Mouse (Mus musculus): ENCODE measurements around the gene Lcn3.
"Not testable (repeated sequence)": the region's sequence is repeated elsewhere in the genome, so short reads cannot be mapped to it uniquely, and the experiment has no call there.

Lcn3 gene

DNA sequence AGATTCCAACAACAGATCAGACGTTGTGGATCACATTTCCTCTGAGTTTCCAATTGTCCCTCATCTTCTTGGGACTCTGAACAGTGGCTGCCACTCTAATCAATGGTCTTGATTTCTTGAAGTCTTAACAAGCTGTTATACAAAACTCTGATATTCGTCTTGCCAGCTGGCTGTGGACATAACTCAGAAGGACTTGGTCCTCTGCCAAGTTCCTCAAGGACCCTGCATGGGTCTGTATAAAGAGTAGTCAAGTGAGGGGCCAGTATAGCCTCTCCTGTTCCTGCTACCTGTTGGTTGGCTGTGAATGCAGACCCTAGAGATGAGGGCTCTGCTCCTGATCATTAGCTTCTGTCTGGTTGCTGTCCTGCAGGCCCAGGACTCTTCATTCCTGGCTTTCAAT, at the start of gene Lcn3:
TSS of gene Lcn3 (plus strand) at position 301 of the 400 bp plus-strand sequence.
- DNase-seq (ENCODE audit: low spot score in 2 of 2), result no peak

DNA sequence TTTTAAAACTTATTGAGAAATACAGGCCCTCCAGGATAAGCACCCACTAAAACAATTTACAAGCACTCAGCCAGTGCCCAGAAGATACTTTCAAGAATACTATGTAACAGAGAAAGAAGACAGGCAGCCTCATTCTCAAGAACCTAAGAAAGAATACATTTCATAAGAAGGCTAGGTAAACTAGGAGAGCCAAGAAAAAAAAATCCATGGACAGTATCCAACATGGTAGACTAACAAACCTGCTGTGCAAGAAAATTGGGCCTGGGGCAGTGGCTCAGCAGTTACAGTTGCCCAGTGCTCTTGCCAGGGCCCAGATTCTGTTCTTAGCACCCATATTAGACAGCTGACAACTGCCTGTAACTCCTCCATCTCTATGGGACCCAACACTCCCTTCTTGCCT, 48.1 kb upstream of the Lcn3 start:
- DNase-seq (ENCODE audit: low spot score in 2 of 2), result no peak

DNA sequence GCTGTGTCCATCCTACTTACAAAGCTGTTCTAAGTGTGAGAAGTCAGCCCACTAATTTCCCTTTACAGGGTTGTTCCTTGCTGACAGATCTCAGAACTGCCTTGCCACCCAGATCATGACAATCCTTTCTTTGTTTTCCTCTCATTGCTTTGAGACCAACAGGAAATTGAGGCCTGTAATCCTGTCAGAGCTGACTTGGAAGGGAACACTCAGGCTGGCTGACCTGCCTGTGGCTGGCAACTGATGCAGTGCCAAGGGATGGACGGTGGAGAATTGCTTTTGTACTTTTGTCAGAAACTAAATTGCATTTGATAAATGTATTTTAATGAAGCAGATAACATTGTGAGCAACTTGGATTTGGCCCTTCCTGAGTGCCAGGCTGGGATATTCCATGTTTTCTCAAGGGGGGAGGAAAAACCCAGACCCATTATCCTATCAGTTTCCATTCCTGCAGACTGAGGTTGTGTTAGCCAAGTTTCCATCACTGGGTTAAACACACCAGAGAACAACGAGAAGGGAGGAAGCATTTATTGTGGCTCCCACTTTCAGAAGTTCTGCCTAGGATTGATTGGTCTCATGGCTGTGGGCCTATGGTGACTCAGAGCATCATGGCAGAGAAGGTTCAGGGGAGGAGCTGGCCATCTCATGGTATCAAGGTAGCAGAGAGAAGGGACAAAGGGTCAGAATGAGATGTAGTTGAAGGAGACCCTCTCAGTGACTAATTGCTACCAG, 32.0 kb upstream of the Lcn3 start:
- no peak for DNase-seq (ENCODE audit: low spot score in 2 of 2)

- not testable (repeated sequence) for DNase-seq (ENCODE audit: low spot score in 2 of 2)
Measured at GRCm38 (mm10) chr2:25736709-25737108, 28.7 kb upstream of the Lcn3 start, which contains the start of gene Obp2b. Obp2b (plus strand) TSS chr2:25737009.

DNA sequence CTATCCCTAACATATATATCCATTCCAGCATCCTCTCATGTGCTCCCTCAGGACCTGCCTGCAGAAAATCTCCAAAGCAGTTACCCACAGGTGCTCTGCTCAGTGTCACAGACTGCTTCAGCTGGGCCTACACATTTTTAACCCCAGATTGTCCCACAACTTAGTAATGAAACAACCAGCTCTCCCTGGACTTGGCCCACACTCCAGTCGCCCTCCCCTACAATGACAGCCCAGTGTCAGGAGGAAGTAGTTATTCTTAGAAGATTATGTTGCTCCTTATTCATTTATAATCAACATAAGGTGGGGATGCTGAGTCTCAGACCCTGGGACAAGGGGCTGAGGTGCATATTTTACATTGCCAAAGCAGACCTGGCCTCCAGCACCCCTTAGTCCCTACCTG, 23.7 kb upstream of the Lcn3 start:
- DNase-seq (ENCODE audit: low spot score in 2 of 2), result no peak

DNA sequence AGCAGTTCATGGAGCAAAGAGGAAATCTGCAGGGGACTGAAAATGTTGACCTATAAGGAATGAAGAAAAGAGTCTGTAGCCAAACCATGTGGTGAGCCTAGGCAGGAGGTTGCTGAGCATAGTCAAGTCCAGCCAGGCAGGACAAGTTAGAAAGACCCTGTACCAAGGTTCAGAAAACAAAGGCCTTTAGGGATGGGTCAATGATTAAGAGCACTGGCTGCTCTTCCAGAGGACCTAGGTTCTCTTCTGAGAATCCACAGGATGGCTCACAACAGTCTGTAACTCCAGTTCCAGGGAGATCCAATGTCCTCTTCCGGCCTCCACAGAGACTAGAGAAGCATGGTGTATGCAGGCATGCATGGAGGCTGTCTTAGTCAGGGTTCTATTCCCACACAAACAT, 11.2 kb upstream of the Lcn3 start:
- no peak for DNase-seq (ENCODE audit: low spot score in 2 of 2)

- no peak for DNase-seq (ENCODE audit: low spot score in 2 of 2)
Measured at GRCm38 (mm10) chr2:25758064-25758625, 7.2 kb upstream of the Lcn3 start.

DNA sequence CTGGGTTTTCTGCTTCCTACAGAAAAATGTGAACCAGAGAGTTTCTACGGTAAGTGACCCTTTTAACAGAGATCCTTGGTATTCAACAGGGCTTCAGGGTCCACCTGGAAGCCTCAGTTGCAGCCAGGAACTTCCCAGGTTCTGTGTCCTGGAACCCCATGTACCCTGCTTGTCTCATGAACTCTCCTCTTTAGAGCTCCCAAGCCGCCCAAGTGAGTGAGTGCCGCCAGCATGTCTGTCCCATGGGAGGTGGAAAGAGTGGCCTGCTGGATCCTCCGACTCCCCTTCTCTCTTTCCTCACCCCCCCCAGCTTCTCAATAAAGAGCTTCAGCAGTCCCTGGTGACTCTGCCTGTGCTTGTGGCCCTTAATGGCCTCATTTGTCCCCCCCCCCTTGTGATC, 2.4 kb downstream of the Lcn3 start:
- no peak for DNase-seq (ENCODE audit: low spot score in 2 of 2)

DNA sequence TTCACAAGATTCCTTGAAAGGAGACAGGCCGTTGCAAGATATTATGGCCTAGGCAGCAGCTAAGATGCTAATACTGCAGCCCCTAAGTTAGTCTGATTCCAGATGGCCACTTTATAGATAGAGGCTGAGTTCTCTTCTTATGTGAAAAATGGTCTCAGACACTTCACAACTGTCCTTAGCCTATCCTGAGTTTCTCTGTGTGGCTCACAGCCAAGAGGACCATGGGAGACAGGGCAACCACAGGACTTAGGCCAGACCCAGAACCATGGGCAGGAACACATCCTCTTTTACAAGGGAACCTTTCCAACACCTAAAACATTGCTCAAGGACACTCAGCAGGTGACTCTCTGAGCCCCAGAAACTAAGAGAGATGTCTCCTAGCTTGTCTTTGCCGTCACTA, 8.1 kb downstream of the Lcn3 start:
- DNase-seq (ENCODE audit: low spot score in 2 of 2), result no peak

GRCm38 (mm10) chr2:25774640-25775039, 9.3 kb downstream of the Lcn3 start:
- DNase-seq (ENCODE audit: low spot score in 2 of 2), result no peak

GRCm38 (mm10) chr2:25775991-25776390, 10.6 kb downstream of the Lcn3 start:
- no peak for DNase-seq (ENCODE audit: low spot score in 2 of 2)

- DNase-seq (ENCODE audit: low spot score in 2 of 2), result no peak
Measured at GRCm38 (mm10) chr2:25776717-25777116, 11.3 kb downstream of the Lcn3 start, which contains the start of gene Lcn11. Lcn11 (plus strand) TSS chr2:25777017.

DNA sequence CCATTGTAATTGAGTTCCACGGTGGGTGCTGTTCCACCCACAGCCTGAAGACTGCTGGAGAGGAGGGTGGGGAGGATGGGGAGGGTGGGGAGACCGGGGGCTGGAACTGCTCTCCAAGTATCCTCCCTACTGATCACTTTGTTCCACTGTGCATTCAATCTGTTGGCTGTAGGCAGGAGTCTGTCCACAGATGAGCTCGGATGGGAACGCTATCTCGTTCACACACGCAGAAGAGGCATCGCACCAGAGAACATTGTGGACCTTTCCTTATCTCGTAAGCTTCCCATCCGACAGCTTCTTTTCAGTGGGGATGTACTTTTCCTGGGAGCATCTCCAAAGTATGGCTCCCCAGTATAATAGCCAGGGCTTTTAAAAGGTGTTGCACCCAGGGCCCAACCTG, 13.7 kb downstream of the Lcn3 start:
- no peak for DNase-seq (ENCODE audit: low spot score in 2 of 2)

DNA sequence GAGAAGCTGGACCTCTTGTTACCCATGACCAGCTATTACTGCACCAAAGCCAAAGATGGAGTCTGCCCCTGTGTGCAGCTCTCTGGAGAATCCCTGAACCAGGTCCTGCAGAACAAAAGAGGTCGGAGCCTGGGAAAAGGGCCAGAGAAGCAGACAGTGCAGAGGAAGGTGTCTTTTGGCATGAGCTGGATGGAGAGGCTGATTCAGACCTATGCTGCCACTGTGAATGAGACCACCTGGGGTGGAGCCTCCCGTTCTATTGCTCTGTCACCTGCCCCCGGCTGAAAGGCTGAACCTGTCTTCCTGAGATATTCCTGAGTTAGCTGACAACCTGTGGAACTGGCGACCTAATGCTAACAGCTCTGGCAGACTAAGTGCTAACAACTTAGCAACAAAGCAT, 15.6 kb downstream of the Lcn3 start:
- DNase-seq (ENCODE audit: low spot score in 2 of 2), result no peak

- DNase-seq (ENCODE audit: low spot score in 2 of 2), result no peak
Measured at GRCm38 (mm10) chr2:25781957-25782356, 16.6 kb downstream of the Lcn3 start, which contains the start of gene Gm13539. Gm13539 (plus strand) TSS chr2:25782257.

GRCm38 (mm10) chr2:25785573-25786322, 20.4 kb downstream of the Lcn3 start:
- DNase-seq (ENCODE audit: low spot score in 2 of 2), result no peak

DNA sequence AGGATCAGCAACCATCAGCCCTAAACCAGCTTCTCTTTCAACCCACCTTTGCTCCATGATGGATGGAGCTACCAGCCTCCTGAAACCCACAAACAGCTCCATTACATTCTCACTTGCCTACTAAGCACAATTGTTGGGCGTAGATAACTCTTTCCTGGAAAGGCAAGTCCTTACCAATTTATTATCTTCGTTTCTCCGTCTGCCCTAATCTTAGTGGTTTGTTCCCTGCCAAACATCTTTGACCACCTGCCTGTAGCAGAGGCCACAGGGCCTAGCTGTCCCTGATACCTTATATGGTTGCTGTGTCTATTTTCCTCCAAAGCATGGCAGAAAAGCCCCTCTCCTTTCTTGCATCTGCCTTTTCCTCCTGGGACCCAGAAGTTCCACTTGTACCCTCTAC, 23.7 kb downstream of the Lcn3 start:
- no peak for DNase-seq (ENCODE audit: low spot score in 2 of 2)

DNA sequence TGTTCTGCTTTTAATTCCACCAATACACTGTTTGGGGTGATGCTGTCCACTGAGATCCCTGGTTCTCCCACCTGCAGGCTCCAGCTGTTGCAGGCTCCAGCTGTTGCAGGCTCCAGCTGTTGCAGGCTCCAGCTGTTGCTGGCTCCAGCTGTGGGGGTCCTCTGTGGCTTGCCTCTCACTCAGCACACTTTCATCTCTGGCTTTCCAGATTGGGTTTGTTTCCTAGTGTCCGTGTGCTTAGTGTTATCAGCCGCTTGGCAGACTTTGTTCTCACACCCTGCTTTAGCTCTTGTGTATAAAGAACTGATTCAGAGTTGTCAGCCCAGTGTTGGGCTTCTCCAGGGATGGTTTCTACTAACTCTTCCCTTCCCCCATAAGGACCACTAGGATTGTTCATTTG, 32.3 kb downstream of the Lcn3 start:
- no peak for DNase-seq (ENCODE audit: low spot score in 2 of 2)

GRCm38 (mm10) chr2:25798065-25798464, 32.7 kb downstream of the Lcn3 start:
- no peak for DNase-seq (ENCODE audit: low spot score in 2 of 2)

GRCm38 (mm10) chr2:25811711-25812110, 46.3 kb downstream of the Lcn3 start:
- no peak for DNase-seq (ENCODE audit: low spot score in 2 of 2)

DNA sequence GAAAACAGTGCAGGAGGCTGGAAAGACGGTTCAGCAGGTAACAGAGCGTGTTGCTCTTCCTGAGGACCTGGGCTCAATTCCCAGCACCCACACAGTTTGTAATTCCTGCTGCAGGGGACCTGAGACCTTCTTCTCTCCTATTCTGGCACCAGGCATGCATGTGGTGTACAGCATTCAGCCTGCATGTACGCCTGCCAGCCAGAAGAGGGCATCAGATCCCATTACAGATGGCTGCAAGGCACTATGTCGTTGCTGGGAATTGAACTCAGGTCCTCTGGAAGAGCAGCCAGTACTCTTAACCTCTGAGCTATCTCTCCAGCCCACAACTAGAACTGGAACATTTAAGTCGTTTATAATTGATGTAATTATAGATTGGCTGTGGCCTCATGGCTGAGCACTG, 48.0 kb downstream of the Lcn3 start:
- DNase-seq (ENCODE audit: low spot score in 2 of 2), result no peak

- not testable (repeated sequence) for DNase-seq (ENCODE audit: low spot score in 2 of 2)
Measured at GRCm38 (mm10) chr2:25815748-25816147, 50.4 kb downstream of the Lcn3 start, which contains the start of gene Glt6d1. Glt6d1 (minus strand) TSS chr2:25815848.

All from natural killer cell, adult 2 months (primary cell).